Mouse (Mus musculus) ovary, adult 2 months (tissue): ENCODE results near the gene Acot4. TPM values are rescaled to one million over a fixed set of nuclear protein-coding genes. Genes with fewer than 3 reads are reported as not detected.

Source experiments
- polyA plus RNA-seq: library from polyadenylated mRNA; depleted of rRNA; stranded (reverse); fragments of >200 nt; gene quantifications from 2 replicates; pipeline ENCODE4 v1.2.3, GENCODE M21; 2012; rRNA removed

Gene Acot4
- polyA plus RNA-seq: 0.85 and 1.4 TPM in 2 replicates

GRCm38 (mm10) chr12:84038241-84038640 lies at the start of gene Acot4:
Acot4 (plus strand) TSS chr12:84038379.

GRCm38 (mm10) chr12:84009171-84009965 lies 28.8 kb upstream of the Acot4 start, which contains the start of gene Acot1:
Acot1 (plus strand) TSS chr12:84009490.

GRCm38 (mm10) chr12:84038691-84039111 lies 522 bp downstream of the Acot4 start, which contains the start of gene Gm49366:
Gm49366 (plus strand) TSS chr12:84038935.

GRCm38 (mm10) chr12:84051937-84052474 lies 13.8 kb downstream of the Acot4 start, which contains the start of gene Acot3:
Acot3 (plus strand) TSS chr12:84052144.

GRCm38 (mm10) chr12:84068986-84069385 lies 30.8 kb downstream of the Acot4 start, which contains the start of gene Acot5:
Acot5 (plus strand) TSS chr12:84069325.

Other genes starting within 250 kb of the Acot4 start
- gene Numb, start 116.4 kb upstream of the Acot4 start, polyA plus RNA-seq: 71.9 and 86.5 TPM in 2 replicates
- 30.3 and 43.9 TPM in 2 replicates for gene Riox1, start 87.8 kb upstream of the Acot4 start, polyA plus RNA-seq
- 0.10 and 0.17 TPM in 2 replicates for gene Heatr4, start 53.5 kb upstream of the Acot4 start, polyA plus RNA-seq
- gene Acot2, start 50.5 kb upstream of the Acot4 start, polyA plus RNA-seq: 29.5 and 34.1 TPM in 2 replicates
- 47.4 and 72.4 TPM in 2 replicates for gene Acot1, start 28.9 kb upstream of the Acot4 start, polyA plus RNA-seq
- gene Gm49366, start 556 bp downstream of the Acot4 start, polyA plus RNA-seq: not detected in 2 replicates
- 0.63 TPM in 2 replicates for gene Acot3, start 13.8 kb downstream of the Acot4 start, polyA plus RNA-seq
- 0.43 and 1.1 TPM in 2 replicates for gene Acot5, start 30.9 kb downstream of the Acot4 start, polyA plus RNA-seq
- gene Acot6, start 62.3 kb downstream of the Acot4 start, polyA plus RNA-seq: 6.7 and 8.8 TPM in 2 replicates
- gene Dnal1, start 76.0 kb downstream of the Acot4 start, polyA plus RNA-seq: 5.1 and 5.3 TPM in 2 replicates
- gene Pnma1, start 110.1 kb downstream of the Acot4 start, polyA plus RNA-seq: 0.70 and 0.77 TPM in 2 replicates
- gene Elmsan1, start 180.5 kb downstream of the Acot4 start, polyA plus RNA-seq: 14.0 and 15.7 TPM in 2 replicates
- gene Ptgr2, start 246.9 kb downstream of the Acot4 start, polyA plus RNA-seq: 5.3 and 6.0 TPM in 2 replicates